Mouse (Mus musculus): ENCODE results near the gene Gimap3.

Gene Gimap3

DNA sequence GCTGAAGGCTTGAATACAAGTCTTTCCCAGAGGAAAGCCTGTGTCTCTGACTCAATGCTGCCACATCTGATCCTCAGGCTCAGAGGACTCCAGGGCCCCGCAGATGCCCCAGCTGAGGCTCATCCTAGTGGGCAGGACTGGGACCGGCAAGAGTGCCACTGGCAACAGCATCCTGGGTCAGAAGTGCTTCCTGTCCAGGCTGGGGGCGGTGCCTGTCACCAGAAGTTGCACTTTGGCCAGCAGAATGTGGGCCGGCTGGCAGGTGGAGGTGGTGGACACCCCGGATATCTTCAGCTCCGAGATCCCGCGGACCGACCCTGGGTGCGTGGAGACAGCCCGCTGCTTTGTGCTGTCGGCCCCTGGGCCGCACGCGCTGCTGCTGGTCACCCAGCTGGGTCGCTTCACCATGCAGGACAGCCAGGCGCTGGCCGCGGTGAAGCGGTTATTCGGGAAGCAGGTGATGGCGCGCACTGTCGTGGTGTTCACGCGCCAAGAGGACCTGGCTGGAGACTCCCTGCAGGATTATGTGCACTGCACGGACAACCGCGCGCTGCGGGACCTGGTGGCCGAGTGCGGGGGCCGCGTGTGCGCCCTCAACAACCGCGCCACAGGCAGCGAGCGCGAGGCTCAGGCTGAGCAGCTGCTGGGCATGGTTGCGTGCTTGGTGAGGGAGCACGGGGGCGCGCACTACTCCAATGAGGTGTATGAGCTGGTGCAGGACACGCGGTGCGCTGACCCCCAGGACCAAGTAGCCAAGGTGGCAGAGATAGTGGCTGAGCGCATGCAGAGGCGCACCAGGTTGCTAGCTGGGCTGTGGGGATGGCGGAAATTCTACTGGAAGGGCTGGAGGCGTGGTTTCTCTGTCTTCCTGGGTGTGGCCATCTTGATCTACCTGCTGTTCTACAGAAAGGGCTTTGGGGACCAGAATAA lies 28.0 kb downstream of the Gimap3 start:
- ATAC-seq (ENCODE audit: low TSS enrichment): peak; percentile 72

DNA sequence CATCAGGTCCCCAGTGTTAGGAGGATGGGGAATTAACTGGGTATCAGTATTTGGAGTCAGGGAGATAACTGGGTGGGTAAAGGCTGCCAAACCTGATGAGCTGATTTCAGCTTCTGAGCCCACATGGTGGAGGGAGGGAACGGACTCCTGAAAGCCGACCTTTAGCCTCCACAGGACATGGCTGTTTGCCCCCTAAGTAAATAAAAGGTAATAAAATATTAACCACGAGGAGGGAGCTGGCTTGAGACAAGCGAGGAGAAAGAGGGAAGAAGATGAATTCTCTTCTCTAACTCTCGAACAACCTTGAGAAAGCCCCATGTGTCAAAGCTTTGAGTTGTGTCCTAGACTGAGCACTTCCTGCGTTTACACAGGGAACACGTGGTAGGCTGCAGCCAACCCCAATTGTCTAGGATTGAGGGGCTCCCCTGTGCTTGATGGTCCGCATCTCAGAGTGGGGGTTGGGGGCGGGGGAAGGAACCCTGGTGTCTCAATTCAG lies 28.9 kb downstream of the Gimap3 start:
- ATAC-seq (ENCODE audit: low TSS enrichment): no peak

- no peak for ATAC-seq (ENCODE audit: low TSS enrichment)
These were observed 29.4 kb downstream of the Gimap3 start for GRCm38 (mm10) chr6:48741273-48741672.

DNA sequence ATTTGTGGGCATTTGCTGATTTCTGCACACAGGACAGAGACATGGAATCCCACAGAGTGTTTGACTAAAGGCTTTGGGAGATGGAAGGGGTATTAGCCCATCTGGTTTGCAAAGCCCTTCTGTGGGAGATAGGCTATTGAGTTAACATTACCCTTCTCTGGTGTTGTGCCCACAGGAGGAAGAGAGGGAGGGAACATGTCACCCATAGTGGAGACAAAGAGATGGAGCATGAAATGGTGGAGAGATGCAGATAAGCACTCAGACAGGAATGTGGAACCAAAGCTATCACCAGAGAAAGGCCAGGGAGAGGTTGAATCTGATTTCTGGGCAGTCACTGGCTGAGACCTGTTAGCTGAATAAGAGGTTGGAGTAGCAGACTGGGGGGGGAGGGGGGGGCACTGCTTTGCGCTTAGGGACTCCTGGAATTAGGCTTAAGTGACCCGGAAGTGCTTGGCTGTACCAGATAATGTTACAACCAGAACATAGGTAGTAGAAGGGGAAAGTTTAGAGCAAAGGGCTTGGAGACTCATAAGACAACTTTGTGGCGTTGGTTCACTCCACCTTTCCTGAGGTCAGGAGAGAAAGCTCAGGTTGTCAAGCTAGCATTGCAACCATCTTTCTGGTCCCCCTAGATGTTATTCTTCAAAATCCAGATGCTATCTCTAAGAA lies 30.0 kb downstream of the Gimap3 start:
- ATAC-seq (ENCODE audit: low TSS enrichment): no peak

DNA sequence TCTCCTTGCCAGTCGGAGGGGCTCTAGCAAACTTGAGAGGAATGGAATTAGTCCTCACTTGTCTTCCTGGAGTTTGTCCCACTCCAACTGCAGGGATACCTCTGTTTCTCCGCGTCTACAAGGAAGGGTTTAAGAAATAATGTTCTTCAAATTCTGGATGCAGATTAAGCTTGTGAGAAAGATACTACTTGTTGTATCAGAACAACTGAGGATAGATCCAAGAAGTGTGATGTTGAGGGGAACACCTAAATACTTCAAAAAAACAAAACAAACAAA lies 30.9 kb downstream of the Gimap3 start:
- no peak for ATAC-seq (ENCODE audit: low TSS enrichment)

DNA sequence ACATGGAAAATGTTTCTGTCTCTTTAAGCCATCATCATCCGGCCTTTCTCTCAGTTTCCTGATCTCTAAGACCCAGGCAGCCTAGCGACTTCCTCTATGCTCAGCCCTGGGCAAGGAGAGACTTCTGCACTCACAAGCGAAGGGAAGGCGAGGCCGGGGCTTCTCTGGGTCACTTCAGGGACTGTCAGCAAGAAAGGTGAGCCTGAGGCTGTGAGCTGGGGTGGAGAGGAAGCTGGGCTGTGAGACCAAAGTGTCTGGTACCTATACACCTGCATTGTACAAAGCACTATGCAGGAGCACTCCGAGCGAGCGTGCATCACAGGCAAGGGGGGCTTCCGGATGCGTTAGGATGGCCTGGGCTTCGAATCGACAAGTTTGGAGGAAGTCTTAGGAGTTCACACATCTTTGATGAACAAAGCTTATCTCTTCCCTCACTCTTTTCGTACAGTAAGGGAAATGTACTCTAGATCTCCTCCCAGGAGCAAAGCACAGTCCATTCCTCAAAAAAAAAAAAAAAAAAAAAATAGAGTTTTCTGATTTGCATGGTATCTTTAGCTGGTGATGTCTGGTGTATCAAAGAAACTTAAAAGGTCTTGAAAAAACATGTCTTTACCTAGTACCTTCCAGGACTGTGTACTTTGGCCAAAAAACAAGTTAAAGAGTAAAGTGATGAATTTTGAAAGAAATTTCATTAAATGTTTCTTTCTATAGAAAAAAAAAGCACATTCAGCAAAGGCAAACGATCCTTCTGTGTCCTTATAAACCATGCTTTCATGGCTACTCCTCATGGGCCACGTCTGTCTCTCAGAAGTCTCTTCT lies 31.5 kb downstream of the Gimap3 start, which contains the start of gene Gimap1:
Gimap1 (plus strand) TSS at position 94 of the 819 bp plus-strand sequence.
- no peak for ATAC-seq (ENCODE audit: low TSS enrichment)

GRCm38 (mm10) chr6:48737688-48738087 lies 33.0 kb downstream of the Gimap3 start:
- ATAC-seq (ENCODE audit: low TSS enrichment): no peak

DNA sequence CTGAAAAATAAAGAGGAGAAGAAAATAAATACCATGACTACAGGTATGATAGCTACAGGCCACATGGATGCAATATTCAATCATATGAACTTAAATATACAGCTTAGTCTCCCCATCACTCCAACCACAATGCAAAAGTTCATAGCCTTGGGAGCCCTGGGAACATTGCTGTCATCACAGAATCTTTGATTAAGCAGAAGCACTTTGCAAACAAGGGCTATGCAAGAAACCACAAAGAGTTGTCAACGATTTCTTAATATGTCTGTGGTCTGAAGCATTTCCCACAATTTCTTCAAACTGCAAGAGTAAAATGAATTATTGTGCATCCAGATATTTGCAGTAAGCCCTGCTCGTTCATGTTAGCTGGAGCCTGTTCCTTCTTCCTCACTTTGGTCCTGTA lies 33.6 kb downstream of the Gimap3 start:
- ATAC-seq (ENCODE audit: low TSS enrichment): no peak

DNA sequence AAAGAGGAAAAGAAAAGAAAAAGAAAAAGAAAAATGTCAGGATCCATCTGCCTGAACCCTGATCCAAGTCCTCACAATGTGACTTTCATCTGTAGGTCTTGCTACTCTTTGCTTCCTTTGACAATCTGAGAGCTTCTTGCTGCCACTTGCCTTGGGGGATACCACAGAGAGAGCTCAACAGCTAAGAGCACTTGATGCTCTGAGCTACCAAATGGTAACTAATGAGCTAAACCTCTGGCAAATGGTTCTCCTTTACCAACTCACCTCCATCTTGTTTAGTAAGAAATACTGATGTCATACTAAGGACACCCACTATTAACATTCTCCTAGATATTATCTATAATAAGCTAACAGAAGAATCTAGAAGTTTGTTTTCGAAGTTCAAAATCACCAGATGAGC lies 37.0 kb downstream of the Gimap3 start:
- no peak for ATAC-seq (ENCODE audit: low TSS enrichment)

- no peak for ATAC-seq (ENCODE audit: low TSS enrichment)
These were observed 37.8 kb downstream of the Gimap3 start for GRCm38 (mm10) chr6:48732864-48733304.

DNA sequence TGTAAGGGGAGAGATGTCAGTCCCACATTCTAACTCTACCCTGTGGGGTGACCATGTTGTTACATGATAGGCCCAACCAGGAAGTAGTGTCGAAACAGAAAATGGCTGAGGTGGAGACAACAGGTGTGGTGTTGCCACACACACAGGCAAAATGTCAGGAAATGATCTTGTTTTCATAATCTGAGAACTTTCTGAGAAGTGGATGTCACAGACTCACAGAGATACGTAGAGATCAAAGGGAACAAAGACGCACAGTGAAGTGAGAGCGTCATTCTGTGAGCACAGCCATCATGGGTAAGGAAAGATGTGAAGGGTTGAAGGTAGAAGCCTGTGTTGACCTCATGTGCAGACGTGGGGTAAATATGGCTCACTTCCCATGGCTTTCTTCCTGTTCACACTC lies 42.9 kb downstream of the Gimap3 start:
- no peak for ATAC-seq (ENCODE audit: low TSS enrichment)

GRCm38 (mm10) chr6:48725476-48725875 lies 45.2 kb downstream of the Gimap3 start:
- no peak; the same call in 1 of the 2 replicates for ATAC-seq (ENCODE audit: low TSS enrichment)

DNA sequence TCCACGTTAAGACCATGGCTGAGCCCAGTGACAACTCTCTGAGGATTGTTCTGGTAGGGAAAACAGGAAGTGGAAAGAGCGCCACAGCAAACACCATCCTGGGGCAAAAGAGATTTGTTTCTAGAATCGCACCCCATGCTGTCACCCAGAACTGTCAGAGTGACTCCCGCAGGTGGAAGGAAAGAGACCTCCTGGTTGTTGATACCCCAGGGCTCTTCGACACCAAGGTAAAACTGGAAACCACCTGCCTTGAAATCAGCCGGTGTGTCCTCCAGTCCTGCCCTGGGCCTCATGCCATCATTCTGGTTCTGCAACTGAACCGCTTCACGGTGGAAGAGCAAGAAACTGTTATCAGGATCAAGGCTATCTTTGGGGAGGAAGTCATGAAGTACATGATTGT lies 47.2 kb downstream of the Gimap3 start:
- no peak for ATAC-seq (ENCODE audit: low TSS enrichment)

GRCm38 (mm10) chr6:48720326-48720725 lies 50.3 kb downstream of the Gimap3 start:
- ATAC-seq (ENCODE audit: low TSS enrichment): no peak

DNA sequence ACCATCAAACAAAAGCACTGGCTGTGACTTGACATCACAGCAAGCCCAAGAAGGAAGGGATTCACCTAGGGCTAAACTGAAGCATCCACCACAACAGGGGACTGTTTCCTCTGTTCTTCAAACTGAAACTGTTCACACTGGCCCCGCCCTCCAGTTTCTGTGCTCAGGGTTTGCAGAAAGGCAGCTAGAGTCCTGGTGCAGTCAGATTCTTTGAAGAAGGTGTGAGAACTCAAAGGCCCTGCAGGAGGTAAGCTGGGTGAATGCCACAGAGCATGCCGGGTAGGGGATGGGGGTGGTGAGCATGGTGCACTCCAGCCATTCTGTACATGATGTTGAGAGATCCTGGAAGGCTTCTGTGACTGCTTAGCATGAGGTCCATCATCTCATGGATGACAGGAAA lies 52.2 kb downstream of the Gimap3 start, which contains the start of the genes Gm28053 and Gimap7:
Gm28053 (plus strand) TSS at position 153 of the 400 bp plus-strand sequence.
Gimap7 (plus strand) TSS at position 167 of the 400 bp plus-strand sequence.
- ATAC-seq (ENCODE audit: low TSS enrichment): no peak
